Mouse (Mus musculus): ENCODE measurements around the gene Thsd4. TPM values are rescaled to one million over a fixed set of nuclear protein-coding genes. Genes with fewer than 3 reads are reported as not detected.

The Thsd4 gene
- polyA plus RNA-seq, 1 experiment from 2014 or later: 8.2 TPM

GRCm38 (mm10) chr9:60124102-60124501, 397.7 kb downstream of the Thsd4 start:
- ATAC-seq (replicated peaks; ENCODE audit: extremely low read depth, insufficient read depth, low FRiP score): no peak
- Histone ChIP-seq H3K4me1 (ENCODE audit: control insufficient read depth, insufficient read depth, low read length) (no peaks in the 10 kb centered on the region; the same call in 1 of the 2 replicates), H3K36me3 (ENCODE audit: control insufficient read depth, insufficient read depth) (no peaks in the 10 kb centered on the region), H3K27me3 (ENCODE audit: control insufficient read depth, insufficient read depth, low read length) (no peaks in the 10 kb centered on the region), H3K9ac (ENCODE audit: low read length) (no peak overlapping the region), H3K4me2 (ENCODE audit: low read depth, low read length) (no peak overlapping the region), H3K27ac (ENCODE audit: low read length) (no peak overlapping the region), H3K9me3 (replicated peaks; ENCODE audit: control insufficient read depth, low read length) (no peaks in the 10 kb centered on the region), H3K4me3 (ENCODE audit: low read length) (no peak overlapping the region)
- 55% methylated on average over 9 of the region's 9 CpGs for WGBS

GRCm38 (mm10) chr9:60123066-60123465, 398.8 kb downstream of the Thsd4 start:
- H3K4me1 ChIP-seq (ENCODE audit: control insufficient read depth, insufficient read depth, low read length): no peaks in the 10 kb centered on the region; the same call in 1 of the 2 replicates
- H3K27ac ChIP-seq (ENCODE audit: low read length): no peak overlapping the region
- no peak overlapping the region for H3K4me3 ChIP-seq (ENCODE audit: low read length)
- ATAC-seq (replicated peaks; ENCODE audit: extremely low read depth, insufficient read depth, low FRiP score): no peak
- H3K27me3 ChIP-seq (ENCODE audit: control insufficient read depth, insufficient read depth, low read length): no peaks in the 10 kb centered on the region
- no peaks in the 10 kb centered on the region for H3K9me3 ChIP-seq (replicated peaks; ENCODE audit: control insufficient read depth, low read length)
- H3K9ac ChIP-seq (ENCODE audit: low read length): no peak overlapping the region
- H3K4me2 ChIP-seq (ENCODE audit: low read depth, low read length): no peak overlapping the region
- WGBS: 76% methylated on average over 1 of the region's 1 CpGs
- no peaks in the 10 kb centered on the region for H3K36me3 ChIP-seq (ENCODE audit: control insufficient read depth, insufficient read depth)

- Histone ChIP-seq H3K9me3 (replicated peaks; ENCODE audit: control insufficient read depth, low read length) (no peaks in the 10 kb centered on the region), H3K4me3 (ENCODE audit: low read length) (no peak overlapping the region), H3K27me3 (ENCODE audit: control insufficient read depth, insufficient read depth, low read length) (no peaks in the 10 kb centered on the region), H3K4me1 (ENCODE audit: control insufficient read depth, insufficient read depth, low read length) (no peaks in the 10 kb centered on the region; the same call in 1 of the 2 replicates), H3K9ac (ENCODE audit: low read length) (no peak overlapping the region), H3K36me3 (ENCODE audit: control insufficient read depth, insufficient read depth) (no peaks in the 10 kb centered on the region), H3K27ac (ENCODE audit: low read length) (no peak overlapping the region), H3K4me2 (ENCODE audit: low read depth, low read length) (no peak overlapping the region)
- no peak for ATAC-seq (replicated peaks; ENCODE audit: extremely low read depth, insufficient read depth, low FRiP score)
- 47% methylated on average over 7 of the region's 7 CpGs for WGBS
Measured at GRCm38 (mm10) chr9:60119846-60120245, 402.0 kb downstream of the Thsd4 start.

DNA sequence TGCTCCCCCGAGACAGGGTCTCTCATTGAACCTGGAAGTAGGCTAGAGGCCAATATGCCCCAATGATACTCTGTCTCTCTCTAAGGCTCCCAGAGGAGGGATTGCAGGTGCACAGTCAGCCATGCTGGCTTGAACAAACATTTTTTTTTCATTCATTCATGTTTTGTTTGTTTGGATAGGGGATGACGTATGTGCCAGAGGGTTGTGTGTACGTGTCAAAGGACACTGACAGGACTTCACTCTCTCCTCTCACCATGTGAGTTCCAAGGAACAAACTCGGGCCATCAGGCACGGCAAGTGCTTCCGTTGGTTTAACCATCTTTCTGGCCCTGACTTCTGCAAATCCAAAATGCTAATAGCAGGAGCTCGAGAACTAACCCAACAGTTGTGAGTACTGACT, 404.0 kb downstream of the Thsd4 start:
- WGBS: 73% methylated on average over 7 of the region's 7 CpGs
- Histone ChIP-seq H3K36me3 (ENCODE audit: control insufficient read depth, insufficient read depth) (no peaks in the 10 kb centered on the region), H3K4me3 (ENCODE audit: low read length) (no peak overlapping the region), H3K27me3 (ENCODE audit: control insufficient read depth, insufficient read depth, low read length) (no peaks in the 10 kb centered on the region), H3K9me3 (replicated peaks; ENCODE audit: control insufficient read depth, low read length) (no peaks in the 10 kb centered on the region), H3K27ac (ENCODE audit: low read length) (no peak overlapping the region), H3K4me2 (ENCODE audit: low read depth, low read length) (no peak overlapping the region), H3K9ac (ENCODE audit: low read length) (no peak overlapping the region), H3K4me1 (ENCODE audit: control insufficient read depth, insufficient read depth, low read length) (no peaks in the 10 kb centered on the region)
- no peak for ATAC-seq (replicated peaks; ENCODE audit: extremely low read depth, insufficient read depth, low FRiP score)

- 82% methylated on average over 6 of the region's 6 CpGs for WGBS
- Histone ChIP-seq H3K36me3 (ENCODE audit: control insufficient read depth, insufficient read depth) (no peaks in the 10 kb centered on the region), H3K4me3 (ENCODE audit: low read length) (no peak overlapping the region), H3K9me3 (replicated peaks; ENCODE audit: control insufficient read depth, low read length) (no peaks in the 10 kb centered on the region), H3K27me3 (ENCODE audit: control insufficient read depth, insufficient read depth, low read length) (no peaks in the 10 kb centered on the region), H3K27ac (ENCODE audit: low read length) (no peak overlapping the region), H3K4me2 (ENCODE audit: low read depth, low read length) (no peak overlapping the region), H3K9ac (ENCODE audit: low read length) (no peak overlapping the region), H3K4me1 (ENCODE audit: control insufficient read depth, insufficient read depth, low read length) (no peaks in the 10 kb centered on the region)
- no peak for ATAC-seq (replicated peaks; ENCODE audit: extremely low read depth, insufficient read depth, low FRiP score)
Measured at GRCm38 (mm10) chr9:60115711-60116247, 406.1 kb downstream of the Thsd4 start.

DNA sequence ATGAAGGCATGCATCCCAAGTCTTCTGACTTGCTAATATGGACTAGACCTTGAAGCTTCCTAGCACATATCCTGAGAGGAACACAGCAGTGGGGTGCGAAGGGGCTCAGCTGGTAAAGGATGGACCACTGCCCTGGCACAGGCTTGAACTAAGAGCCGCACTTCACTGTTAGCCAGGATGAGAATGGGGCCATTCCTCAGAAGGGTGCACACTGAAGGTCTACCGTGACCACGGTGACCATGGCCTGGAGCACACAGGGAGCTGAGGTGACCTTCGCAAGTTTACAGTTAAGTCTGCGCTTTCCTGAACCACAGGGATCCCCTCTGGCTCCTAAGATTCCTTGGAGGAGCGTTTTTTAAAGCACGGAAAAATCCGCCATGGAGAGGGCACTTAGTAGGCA, 406.5 kb downstream of the Thsd4 start:
- Histone ChIP-seq H3K27ac (ENCODE audit: low read length) (no peak overlapping the region), H3K4me2 (ENCODE audit: low read depth, low read length) (no peak overlapping the region), H3K9ac (ENCODE audit: low read length) (no peak overlapping the region), H3K9me3 (replicated peaks; ENCODE audit: control insufficient read depth, low read length) (no peaks in the 10 kb centered on the region), H3K27me3 (ENCODE audit: control insufficient read depth, insufficient read depth, low read length) (no peaks in the 10 kb centered on the region), H3K4me3 (ENCODE audit: low read length) (no peak overlapping the region), H3K36me3 (ENCODE audit: control insufficient read depth, insufficient read depth) (no peaks in the 10 kb centered on the region), H3K4me1 (ENCODE audit: control insufficient read depth, insufficient read depth, low read length) (no peaks in the 10 kb centered on the region)
- no peak for ATAC-seq (replicated peaks; ENCODE audit: extremely low read depth, insufficient read depth, low FRiP score)
- WGBS: 93% methylated on average over 9 of the region's 9 CpGs

- Histone ChIP-seq H3K36me3 (ENCODE audit: control insufficient read depth, insufficient read depth) (no peaks in the 10 kb centered on the region), H3K4me1 (ENCODE audit: control insufficient read depth, insufficient read depth, low read length) (no peaks in the 10 kb centered on the region), H3K9me3 (replicated peaks; ENCODE audit: control insufficient read depth, low read length) (no peaks in the 10 kb centered on the region), H3K4me2 (ENCODE audit: low read depth, low read length) (no peak overlapping the region), H3K9ac (ENCODE audit: low read length) (no peak overlapping the region), H3K27me3 (ENCODE audit: control insufficient read depth, insufficient read depth, low read length) (no peaks in the 10 kb centered on the region), H3K4me3 (ENCODE audit: low read length) (no peak overlapping the region), H3K27ac (ENCODE audit: low read length) (no peak overlapping the region)
- no peak for ATAC-seq (replicated peaks; ENCODE audit: extremely low read depth, insufficient read depth, low FRiP score)
- 71% methylated on average over 5 of the region's 5 CpGs for WGBS
Measured at GRCm38 (mm10) chr9:60110200-60110599, 411.6 kb downstream of the Thsd4 start.

DNA sequence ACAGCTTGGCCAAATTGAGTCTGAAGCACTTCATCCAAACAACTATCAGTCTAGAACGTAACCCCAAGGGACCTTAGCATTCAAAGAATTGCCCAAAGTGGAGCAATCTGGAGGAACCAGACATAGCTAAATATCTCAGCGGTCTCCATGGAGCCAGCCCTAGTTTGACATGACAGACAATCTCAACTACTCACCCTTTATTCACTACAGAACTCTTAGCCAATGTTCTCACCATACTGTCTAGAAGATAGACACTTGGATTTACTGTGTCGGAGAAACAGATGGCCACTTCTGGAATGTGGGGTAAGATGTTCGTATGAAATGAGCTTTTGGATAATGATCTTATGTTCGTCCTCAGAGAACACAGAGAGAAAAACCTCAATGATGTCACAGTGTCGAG, 415.2 kb downstream of the Thsd4 start:
- WGBS: 69% methylated on average over 6 of the region's 6 CpGs
- Histone ChIP-seq H3K4me3 (ENCODE audit: low read length) (no peak overlapping the region), H3K4me1 (ENCODE audit: control insufficient read depth, insufficient read depth, low read length) (no peaks in the 10 kb centered on the region), H3K27me3 (ENCODE audit: control insufficient read depth, insufficient read depth, low read length) (no peaks in the 10 kb centered on the region), H3K9me3 (replicated peaks; ENCODE audit: control insufficient read depth, low read length) (no peaks in the 10 kb centered on the region), H3K36me3 (ENCODE audit: control insufficient read depth, insufficient read depth) (no peaks in the 10 kb centered on the region), H3K9ac (ENCODE audit: low read length) (no peak overlapping the region), H3K4me2 (ENCODE audit: low read depth, low read length) (no peak overlapping the region), H3K27ac (ENCODE audit: low read length) (no peak overlapping the region)
- no peak for ATAC-seq (replicated peaks; ENCODE audit: extremely low read depth, insufficient read depth, low FRiP score)

DNA sequence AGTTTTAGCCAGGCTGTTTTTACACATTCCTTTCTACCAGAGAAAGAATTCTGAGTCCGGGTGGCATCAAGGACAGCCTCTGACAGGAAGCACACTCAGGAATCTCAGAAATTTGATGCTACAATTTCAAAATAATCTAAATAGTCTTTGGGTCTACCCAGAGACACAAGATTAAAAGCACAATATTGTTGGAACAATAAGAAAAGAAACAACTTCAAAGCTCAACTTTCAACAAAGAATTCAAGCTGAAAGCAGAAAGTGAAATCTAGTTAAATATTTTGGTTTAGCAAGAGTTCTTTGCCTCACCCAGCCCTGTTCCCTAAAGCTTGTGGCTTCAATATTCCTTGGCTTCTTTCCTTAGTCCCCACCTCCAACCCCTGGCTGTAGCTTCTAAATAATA, 415.7 kb downstream of the Thsd4 start:
- Histone ChIP-seq H3K36me3 (ENCODE audit: control insufficient read depth, insufficient read depth) (no peaks in the 10 kb centered on the region), H3K4me2 (ENCODE audit: low read depth, low read length) (no peak overlapping the region), H3K4me1 (ENCODE audit: control insufficient read depth, insufficient read depth, low read length) (no peaks in the 10 kb centered on the region), H3K9me3 (replicated peaks; ENCODE audit: control insufficient read depth, low read length) (no peaks in the 10 kb centered on the region), H3K4me3 (ENCODE audit: low read length) (no peak overlapping the region), H3K9ac (ENCODE audit: low read length) (no peak overlapping the region), H3K27me3 (ENCODE audit: control insufficient read depth, insufficient read depth, low read length) (no peaks in the 10 kb centered on the region), H3K27ac (ENCODE audit: low read length) (no peak overlapping the region)
- no peak for ATAC-seq (replicated peaks; ENCODE audit: extremely low read depth, insufficient read depth, low FRiP score)
- 17% methylated on average over 1 of the region's 1 CpGs for WGBS

All from heart, embryonic 16.5 days (tissue).